Mouse (Mus musculus): ENCODE data around the gene E330017A01Rik. TPM values are rescaled to one million over a fixed set of nuclear protein-coding genes. Genes with fewer than 3 reads are reported as not detected.

Gene E330017A01Rik
- polyA plus RNA-seq, 1 experiment = not detected

GRCm38 (mm10) chr16:58663816-58664215 lies 25.3 kb upstream of the E330017A01Rik start:
- no peaks in the 10 kb centered on the region for H3K4me1 ChIP-seq (ENCODE audit: control insufficient read depth, insufficient read depth, low read length)
- TF ChIP-seq CTCF (IDR thresholded peaks at IDR 0.05; ENCODE audit: extremely low read depth, insufficient read depth, low read length) (no peak), POLR2A (IDR thresholded peaks at IDR 0.05; ENCODE audit: extremely low read depth, insufficient read depth, low read length) (no peak)
- H3K4me3 ChIP-seq (ENCODE audit: insufficient read depth, low read length) = no peak overlapping the region
- H3K27ac ChIP-seq (ENCODE audit: insufficient read depth, low read length) = no peak overlapping the region

- Histone ChIP-seq H3K4me3 (ENCODE audit: insufficient read depth, low read length) (no peak overlapping the region), H3K4me1 (ENCODE audit: control insufficient read depth, insufficient read depth, low read length) (no peaks in the 10 kb centered on the region), H3K27ac (ENCODE audit: insufficient read depth, low read length) (no peak overlapping the region)
- TF ChIP-seq CTCF (IDR thresholded peaks at IDR 0.05; ENCODE audit: extremely low read depth, insufficient read depth, low read length) = no peak
- no peak for TF ChIP-seq POLR2A (IDR thresholded peaks at IDR 0.05; ENCODE audit: extremely low read depth, insufficient read depth, low read length)
Observed at GRCm38 (mm10) chr16:58663021-58663420, 24.5 kb upstream of the E330017A01Rik start.

GRCm38 (mm10) chr16:58662287-58662791 lies 23.8 kb upstream of the E330017A01Rik start:
- TF ChIP-seq CTCF (IDR thresholded peaks at IDR 0.05; ENCODE audit: extremely low read depth, insufficient read depth, low read length) = no peak
- Histone ChIP-seq H3K4me1 (ENCODE audit: control insufficient read depth, insufficient read depth, low read length) (no peaks in the 10 kb centered on the region), H3K27ac (ENCODE audit: insufficient read depth, low read length) (no peak overlapping the region), H3K4me3 (ENCODE audit: insufficient read depth, low read length) (no peak overlapping the region)

- Histone ChIP-seq H3K4me3 (ENCODE audit: insufficient read depth, low read length) (no peak overlapping the region), H3K27ac (ENCODE audit: insufficient read depth, low read length) (no peak overlapping the region), H3K4me1 (ENCODE audit: control insufficient read depth, insufficient read depth, low read length) (no peaks in the 10 kb centered on the region)
- no peak for TF ChIP-seq POLR2A (IDR thresholded peaks at IDR 0.05; ENCODE audit: extremely low read depth, insufficient read depth, low read length)
- no peak for TF ChIP-seq CTCF (IDR thresholded peaks at IDR 0.05; ENCODE audit: extremely low read depth, insufficient read depth, low read length)
Observed at GRCm38 (mm10) chr16:58661826-58662225, 23.3 kb upstream of the E330017A01Rik start.

GRCm38 (mm10) chr16:58658668-58659067 lies 20.1 kb upstream of the E330017A01Rik start:
- no peaks in the 10 kb centered on the region for H3K4me1 ChIP-seq (ENCODE audit: control insufficient read depth, insufficient read depth, low read length)
- H3K27ac ChIP-seq (ENCODE audit: insufficient read depth, low read length) = no peak overlapping the region
- H3K4me3 ChIP-seq (ENCODE audit: insufficient read depth, low read length) = no peak overlapping the region
- TF ChIP-seq POLR2A (IDR thresholded peaks at IDR 0.05; ENCODE audit: extremely low read depth, insufficient read depth, low read length) (no peak), CTCF (IDR thresholded peaks at IDR 0.05; ENCODE audit: extremely low read depth, insufficient read depth, low read length) (no peak)

GRCm38 (mm10) chr16:58656526-58656925 lies 18.0 kb upstream of the E330017A01Rik start:
- Histone ChIP-seq H3K4me1 (ENCODE audit: control insufficient read depth, insufficient read depth, low read length) (no peaks in the 10 kb centered on the region), H3K4me3 (ENCODE audit: insufficient read depth, low read length) (no peak overlapping the region), H3K27ac (ENCODE audit: insufficient read depth, low read length) (no peak overlapping the region)
- TF ChIP-seq POLR2A (IDR thresholded peaks at IDR 0.05; ENCODE audit: extremely low read depth, insufficient read depth, low read length) = no peak
- TF ChIP-seq CTCF (IDR thresholded peaks at IDR 0.05; ENCODE audit: extremely low read depth, insufficient read depth, low read length) = no peak

GRCm38 (mm10) chr16:58655751-58656150 lies 17.2 kb upstream of the E330017A01Rik start:
- Histone ChIP-seq H3K4me1 (ENCODE audit: control insufficient read depth, insufficient read depth, low read length) (no peaks in the 10 kb centered on the region), H3K4me3 (ENCODE audit: insufficient read depth, low read length) (no peak overlapping the region), H3K27ac (ENCODE audit: insufficient read depth, low read length) (no peak overlapping the region)
- TF ChIP-seq CTCF (IDR thresholded peaks at IDR 0.05; ENCODE audit: extremely low read depth, insufficient read depth, low read length) (no peak), POLR2A (IDR thresholded peaks at IDR 0.05; ENCODE audit: extremely low read depth, insufficient read depth, low read length) (no peak)

GRCm38 (mm10) chr16:58649979-58650378 lies 11.4 kb upstream of the E330017A01Rik start:
- no peak overlapping the region for H3K4me3 ChIP-seq (ENCODE audit: insufficient read depth, low read length)
- H3K27ac ChIP-seq (ENCODE audit: insufficient read depth, low read length) = no peak overlapping the region
- TF ChIP-seq CTCF (IDR thresholded peaks at IDR 0.05; ENCODE audit: extremely low read depth, insufficient read depth, low read length) (no peak), POLR2A (IDR thresholded peaks at IDR 0.05; ENCODE audit: extremely low read depth, insufficient read depth, low read length) (no peak)
- no peaks in the 10 kb centered on the region for H3K4me1 ChIP-seq (ENCODE audit: control insufficient read depth, insufficient read depth, low read length)

- TF ChIP-seq POLR2A (IDR thresholded peaks at IDR 0.05; ENCODE audit: extremely low read depth, insufficient read depth, low read length) = no peak
- no peak for TF ChIP-seq CTCF (IDR thresholded peaks at IDR 0.05; ENCODE audit: extremely low read depth, insufficient read depth, low read length)
- no peak overlapping the region for H3K27ac ChIP-seq (ENCODE audit: insufficient read depth, low read length)
- no peak overlapping the region for H3K4me3 ChIP-seq (ENCODE audit: insufficient read depth, low read length)
- H3K4me1 ChIP-seq (ENCODE audit: control insufficient read depth, insufficient read depth, low read length) = no peaks in the 10 kb centered on the region
Observed at GRCm38 (mm10) chr16:58638016-58638415, 523 bp downstream of the E330017A01Rik start.

GRCm38 (mm10) chr16:58637448-58637847 lies 1.1 kb downstream of the E330017A01Rik start:
- no peak for TF ChIP-seq POLR2A (IDR thresholded peaks at IDR 0.05; ENCODE audit: extremely low read depth, insufficient read depth, low read length)
- no peak for TF ChIP-seq CTCF (IDR thresholded peaks at IDR 0.05; ENCODE audit: extremely low read depth, insufficient read depth, low read length)
- Histone ChIP-seq H3K4me3 (ENCODE audit: insufficient read depth, low read length) (no peak overlapping the region), H3K4me1 (ENCODE audit: control insufficient read depth, insufficient read depth, low read length) (no peaks in the 10 kb centered on the region), H3K27ac (ENCODE audit: insufficient read depth, low read length) (no peak overlapping the region)

All from cortical plate, adult 2 months (tissue).